Mouse (Mus musculus) ES-Bruce4 (cell line): Measurements from ENCODE around the gene Sema4c. TPM values are rescaled to one million over a fixed set of nuclear protein-coding genes. Genes with fewer than 3 reads are reported as not detected.

ENCODE experiments used
- H3K27ac ChIP-seq: 2 replicates; pipeline ENCODE4 v1.5.1; 2012; ENCODE audit warnings: low read length, inconsistent platforms; ENCODE audit not compliant: insufficient read depth
- H3K27me3 ChIP-seq: 2 replicates; pipeline ENCODE4 v1.6.1; 2012; ENCODE audit warnings: mild to moderate bottlenecking, low read length, inconsistent platforms; ENCODE audit not compliant: control insufficient read depth, poor library complexity, insufficient read depth, severe bottlenecking
- H3K36me3 ChIP-seq: 2 replicates; pipeline ENCODE4 v1.6.1; 2012; ENCODE audit warnings: inconsistent platforms, mild to moderate bottlenecking, low read length, moderate library complexity; ENCODE audit not compliant: control insufficient read depth, poor library complexity, insufficient read depth, severe bottlenecking
- H3K4me1 ChIP-seq: one replicate; pipeline ENCODE4 v1.8.1; 2011; ENCODE audit warnings: low read length; ENCODE audit not compliant: control insufficient read depth, insufficient read depth
- H3K4me3 ChIP-seq: 2 replicates; pipeline ENCODE4 v1.5.1; 2011; ENCODE audit warnings: low read depth, mild to moderate bottlenecking, low read length
- H3K9ac ChIP-seq: 2 replicates; pipeline ENCODE4 v1.6.1; 2012; ENCODE audit warnings: low read depth, mild to moderate bottlenecking, inconsistent platforms; ENCODE audit not compliant: poor library complexity, severe bottlenecking
- H3K9me3 ChIP-seq: replicated peaks from 2 replicates; pipeline ENCODE4 v1.6.1; 2012; ENCODE audit warnings: mild to moderate bottlenecking, low read length, inconsistent platforms; ENCODE audit not compliant: control insufficient read depth, poor library complexity, insufficient read depth, severe bottlenecking
- CTCF ChIP-seq: IDR thresholded peaks from one replicate; pipeline ENCODE4 v1.8.1; 2011; ENCODE audit warnings: low read depth, low read length
- EP300 ChIP-seq: IDR thresholded peaks from 2 replicates; pipeline ENCODE4 v1.6.1; 2011; ENCODE audit warnings: low read depth, low read length; ENCODE audit not compliant: insufficient read depth
- POLR2A ChIP-seq: IDR thresholded peaks from one replicate; pipeline ENCODE4 v1.8.1; 2011; ENCODE audit warnings: low read length; ENCODE audit not compliant: insufficient read depth
- polyA plus RNA-seq: library from polyadenylated mRNA; stranded (reverse); fragments of >200 nt; gene quantifications from 2 replicates; pipeline ENCODE4 v1.2.4, GENCODE M21; 2011; ENCODE audit warnings: low read depth; ENCODE audit not compliant: missing spikeins, insufficient read depth, insufficient read length

The Sema4c gene
- polyA plus RNA-seq, 1 experiment: 11.2 TPM

DNA sequence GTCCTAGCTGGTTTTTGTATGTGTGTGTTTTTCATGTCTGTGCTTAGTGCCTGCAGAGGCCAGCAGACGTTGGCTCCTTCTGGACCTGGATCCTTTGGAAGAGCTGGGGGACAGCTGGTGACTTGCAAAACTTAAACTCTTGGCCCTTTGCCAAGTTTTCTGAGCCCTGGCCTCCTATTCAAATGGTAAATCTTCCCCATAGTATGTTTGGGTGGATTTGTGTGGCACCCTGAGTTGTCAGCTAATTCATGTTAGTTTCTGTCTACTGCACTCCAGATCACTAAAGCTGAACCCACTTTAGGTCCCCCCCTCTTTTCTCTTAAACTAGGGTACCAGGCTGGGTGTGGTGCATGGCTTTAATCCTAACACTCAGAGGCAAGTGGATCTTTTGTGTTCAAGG, 29.8 kb downstream of the Sema4c start:
- no peaks in the 10 kb centered on the region for H3K9me3 ChIP-seq
- H3K27me3 ChIP-seq: no peaks in the 10 kb centered on the region
- H3K36me3 ChIP-seq: peaks cover 15% of the 10 kb centered on the region
- no peak for TF ChIP-seq POLR2A
- no peak for TF ChIP-seq CTCF
- TF ChIP-seq EP300: no peak
- no peak overlapping the region for H3K9ac ChIP-seq
- no peak overlapping the region for H3K4me3 ChIP-seq
- H3K27ac ChIP-seq: 0 out of 2 replicates have a peak overlapping the region, but pooled peaks have one; percentile 9
- no peaks in the 10 kb centered on the region for H3K4me1 ChIP-seq

DNA sequence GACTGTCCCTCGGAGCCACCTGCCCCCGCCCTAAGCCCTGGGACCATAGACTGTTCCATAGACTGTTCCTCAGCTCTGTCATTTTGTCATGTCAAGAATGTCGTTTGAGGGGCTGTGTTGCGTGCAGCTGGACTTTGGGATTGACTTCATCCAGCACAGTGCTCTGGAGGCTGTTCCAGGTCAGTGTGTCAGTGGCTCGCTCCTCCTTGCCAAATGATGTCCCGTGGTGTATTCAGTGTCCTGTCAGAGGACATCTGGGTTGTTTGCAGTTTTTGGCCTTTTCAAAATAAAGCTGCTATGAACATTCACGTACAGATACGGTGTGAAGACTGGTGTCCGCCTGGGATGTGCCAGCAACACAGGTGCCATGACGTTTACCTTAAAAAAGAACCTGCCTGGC, 31.2 kb downstream of the Sema4c start:
- Histone ChIP-seq H3K36me3 (peaks cover 17% of the 10 kb centered on the region), H3K4me1 (no peaks in the 10 kb centered on the region), H3K9me3 (no peaks in the 10 kb centered on the region), H3K4me3 (no peak overlapping the region), H3K27me3 (no peaks in the 10 kb centered on the region), H3K27ac (no peak overlapping the region), H3K9ac (no peak overlapping the region)
- TF ChIP-seq CTCF: no peak
- TF ChIP-seq EP300: no peak
- no peak for TF ChIP-seq POLR2A

DNA sequence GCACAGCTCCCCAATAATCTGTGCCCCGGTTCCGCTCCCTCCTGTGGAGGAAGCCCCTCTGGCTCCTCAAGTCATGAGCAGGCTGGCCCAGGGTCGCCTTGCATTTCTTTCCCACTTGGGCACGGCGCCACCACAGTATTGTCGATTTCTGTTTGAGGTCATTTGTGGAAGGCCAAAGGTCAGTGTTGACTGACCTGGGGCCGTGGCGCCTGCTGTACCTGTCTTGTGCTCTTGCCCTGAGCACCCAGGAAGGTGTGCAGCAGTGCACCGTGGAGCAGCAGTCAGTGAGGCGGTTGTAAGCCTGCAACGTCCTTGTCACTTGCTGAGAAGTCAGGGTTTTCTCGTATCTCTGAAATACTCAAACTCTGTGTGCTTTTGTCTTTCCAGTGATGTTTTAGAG, 32.4 kb downstream of the Sema4c start:
- Histone ChIP-seq H3K4me1 (no peaks in the 10 kb centered on the region), H3K9me3 (no peaks in the 10 kb centered on the region), H3K4me3 (no peak overlapping the region), H3K27me3 (no peaks in the 10 kb centered on the region), H3K9ac (no peak overlapping the region), H3K27ac (no peak overlapping the region), H3K36me3 (peaks cover 22% of the 10 kb centered on the region)
- TF ChIP-seq EP300 (no peak), CTCF (no peak), POLR2A (no peak)

DNA sequence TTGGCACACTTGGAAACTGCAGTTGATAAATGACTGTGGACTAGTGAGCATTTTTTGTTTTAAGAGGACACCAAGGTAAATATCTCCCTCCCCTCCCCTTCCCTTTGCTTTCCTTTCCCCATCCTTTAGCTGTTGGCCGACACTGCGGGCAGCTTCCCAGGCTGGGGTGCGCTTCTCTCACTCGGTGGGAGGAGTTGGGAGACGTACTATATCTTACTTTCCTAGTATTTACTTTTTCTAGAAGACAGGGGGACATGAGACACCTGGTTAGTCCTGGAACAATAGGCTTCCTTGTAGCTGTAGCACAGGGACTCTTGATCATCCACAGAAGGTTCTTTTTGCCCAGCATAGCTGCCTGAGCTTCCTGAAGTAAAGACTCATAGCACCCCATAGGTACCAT, 34.1 kb downstream of the Sema4c start:
- H3K27me3 ChIP-seq: no peaks in the 10 kb centered on the region

DNA sequence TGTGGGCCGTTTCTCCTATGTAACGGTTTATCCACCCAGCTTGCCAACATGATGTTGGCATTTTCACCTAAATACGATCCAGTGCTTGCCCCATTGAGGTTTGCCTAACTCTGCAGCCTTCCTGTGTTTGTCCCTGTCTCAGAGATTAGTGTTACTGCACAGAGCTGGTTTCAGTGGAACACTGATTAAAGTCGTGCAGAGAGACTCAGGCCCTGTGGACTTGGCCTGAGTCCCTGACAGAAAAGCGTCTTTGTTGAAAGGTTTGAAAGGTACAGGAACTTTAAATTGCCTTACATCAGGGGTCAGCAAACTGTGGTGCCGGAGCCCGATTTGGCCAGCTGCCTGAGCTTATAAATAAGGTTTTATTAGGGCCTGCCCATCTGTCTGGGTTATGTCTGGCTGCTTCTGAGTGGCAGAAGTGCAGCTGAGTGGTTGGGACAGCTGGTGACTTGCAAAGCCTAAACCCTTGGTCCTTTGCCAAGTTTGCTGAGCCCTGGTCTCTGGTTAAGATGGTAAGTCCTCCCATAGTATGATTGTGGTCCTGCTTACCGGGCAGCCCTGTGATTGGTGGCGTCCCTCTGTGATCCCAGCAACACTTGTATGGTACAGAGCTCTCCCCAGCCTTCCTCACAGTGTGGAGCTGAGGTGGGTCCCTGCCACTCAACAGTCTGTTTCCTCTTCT, 34.7 kb downstream of the Sema4c start:
- H3K4me1 ChIP-seq: no peaks in the 10 kb centered on the region
- H3K27ac ChIP-seq: no peak overlapping the region
- peaks cover 32% of the 10 kb centered on the region for H3K36me3 ChIP-seq
- H3K9me3 ChIP-seq: no peaks in the 10 kb centered on the region
- TF ChIP-seq EP300 (no peak), CTCF (no peak), POLR2A (no peak)
- no peaks in the 10 kb centered on the region for H3K27me3 ChIP-seq
- no peak overlapping the region for H3K4me3 ChIP-seq
- no peak overlapping the region for H3K9ac ChIP-seq

More for the DNA sequence above, 34.1 kb downstream of the Sema4c start:
- no peaks in the 10 kb centered on the region for H3K9me3 ChIP-seq
- no peaks in the 10 kb centered on the region for H3K4me1 ChIP-seq
- H3K36me3 ChIP-seq: peaks cover 32% of the 10 kb centered on the region
- no peak overlapping the region for H3K9ac ChIP-seq
- TF ChIP-seq POLR2A (no peak), CTCF (no peak), EP300 (no peak)
- H3K27ac ChIP-seq: no peak overlapping the region
- no peak overlapping the region for H3K4me3 ChIP-seq

DNA sequence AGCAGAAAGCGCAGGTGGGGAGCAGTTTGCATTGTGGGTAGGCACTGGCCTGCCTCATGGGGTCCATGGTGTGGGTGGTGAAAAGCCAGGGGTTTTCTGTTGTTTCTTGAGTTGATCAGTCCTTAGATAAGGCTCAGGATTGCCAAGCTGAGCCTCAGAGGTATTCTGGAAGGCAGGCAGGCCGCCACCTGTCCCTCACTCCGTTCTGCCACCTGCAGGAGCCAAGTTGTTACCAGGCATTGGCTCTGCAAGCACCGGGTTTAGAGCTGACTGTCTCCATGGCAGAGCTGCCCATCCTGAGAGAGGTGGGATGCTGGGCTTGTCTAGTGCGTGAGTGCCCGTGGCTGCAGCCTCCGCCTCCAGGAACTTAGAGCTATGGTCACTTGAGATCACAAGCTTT, 35.9 kb downstream of the Sema4c start:
- Histone ChIP-seq H3K9me3 (no peaks in the 10 kb centered on the region), H3K27me3 (no peaks in the 10 kb centered on the region), H3K4me3 (no peak overlapping the region), H3K9ac (no peak overlapping the region), H3K27ac (no peak overlapping the region), H3K36me3 (peaks cover 32% of the 10 kb centered on the region), H3K4me1 (no peaks in the 10 kb centered on the region)
- no peak for TF ChIP-seq CTCF
- TF ChIP-seq EP300: no peak
- no peak for TF ChIP-seq POLR2A
